Mouse (Mus musculus) limb, embryonic 14.5 days (tissue): ENCODE measurements around the gene Olfml2b. TPM values are rescaled to one million over a fixed set of nuclear protein-coding genes. Genes with fewer than 3 reads are reported as not detected.

Experiments
- ATAC-seq: fragments of 200-750 bp; cut with Nextera tagmentation; 2 replicates; pipeline ENCODE4 v1.8.0; 2017; ENCODE audit warnings: low read depth, moderate number of reproducible peaks, moderate TSS enrichment; ENCODE audit not compliant: low FRiP score
- DNase-seq: peaks from one replicate; pipeline ENCODE4 v3.0.0-alpha.2; 2015; ENCODE audit warnings: low spot score
- H3K27ac ChIP-seq: fragments of 300-500 bp; sonication (generic); replicated peaks from 2 replicates; pipeline ENCODE4 v1.5.1; 2014; ENCODE audit warnings: low read depth, mild to moderate bottlenecking, low read length, moderate library complexity, mixed read lengths
- H3K27me3 ChIP-seq: fragments of 300-500 bp; sonication (generic); 2 replicates; pipeline ENCODE4 v1.6.1; 2014; ENCODE audit warnings: low read length, mixed read lengths; ENCODE audit not compliant: control insufficient read depth, insufficient read depth
- H3K36me3 ChIP-seq: fragments of 300-500 bp; sonication (generic); 2 replicates; pipeline ENCODE4 v1.6.1; 2014; ENCODE audit warnings: mild to moderate bottlenecking, low read length, moderate library complexity, mixed read lengths; ENCODE audit not compliant: control insufficient read depth, insufficient read depth
- H3K4me1 ChIP-seq: fragments of 300-500 bp; sonication (generic); 2 replicates; pipeline ENCODE4 v1.6.1; 2014; ENCODE audit warnings: antibody characterized with exemption, low read length, mixed read lengths; ENCODE audit not compliant: control insufficient read depth, insufficient read depth
- H3K4me2 ChIP-seq: fragments of 300-500 bp; sonication (generic); replicated peaks from 2 replicates; pipeline ENCODE4 v1.6.1; 2014; ENCODE audit warnings: low read depth, mild to moderate bottlenecking, low read length, moderate library complexity; ENCODE audit not compliant: severe bottlenecking
- H3K4me3 ChIP-seq: fragments of 300-500 bp; sonication (generic); replicated peaks from 2 replicates; pipeline ENCODE4 v1.5.1; 2014; ENCODE audit warnings: low read length
- H3K9ac ChIP-seq: fragments of 300-500 bp; sonication (generic); 2 replicates; pipeline ENCODE4 v1.6.1; 2014; ENCODE audit warnings: mild to moderate bottlenecking, low read depth, low read length, moderate library complexity; ENCODE audit not compliant: severe bottlenecking
- H3K9me3 ChIP-seq: fragments of 300-500 bp; sonication (generic); 2 replicates; pipeline ENCODE4 v1.6.1; 2016; ENCODE audit warnings: low read length; ENCODE audit not compliant: control insufficient read depth
- POLR2A ChIP-seq: fragments of 200-500 bp; IDR thresholded peaks from 2 replicates; pipeline ENCODE4 v1.8.0; 2012; ENCODE audit warnings: inconsistent platforms, mild to moderate bottlenecking, moderate library complexity, borderline replicate concordance; ENCODE audit not compliant: insufficient read depth, insufficient read length; ENCODE audit errors: extremely low read depth
- WGBS: fragments of 180-500 bp; shearing (Covaris S2); extraction: QIAGEN DNeasy Blood & Tissue Kit; methylation state at CpG from one replicate; pipeline ENCODE4 v1.1.7; 2014; 5-methylcytosine and 5-hydroxymethylcytosine counted together
- polyA plus RNA-seq, 2 experiments: library from polyadenylated mRNA; depleted of rRNA in 1 of 2; stranded (reverse) in 1 of 2; unstranded in 1 of 2; fragments of >200 nt; fragmentation: Nextera tagmentation in 1 of 2; extraction: Ambion mirVana in 1 of 2; gene quantifications; 2 replicates each; pipeline versions ENCODE4 v1.2.1 to v1.2.3; 2012 to 2014

The Olfml2b gene
- polyA plus RNA-seq, 2 experiments, result 50.4 to 50.6 TPM

DNA sequence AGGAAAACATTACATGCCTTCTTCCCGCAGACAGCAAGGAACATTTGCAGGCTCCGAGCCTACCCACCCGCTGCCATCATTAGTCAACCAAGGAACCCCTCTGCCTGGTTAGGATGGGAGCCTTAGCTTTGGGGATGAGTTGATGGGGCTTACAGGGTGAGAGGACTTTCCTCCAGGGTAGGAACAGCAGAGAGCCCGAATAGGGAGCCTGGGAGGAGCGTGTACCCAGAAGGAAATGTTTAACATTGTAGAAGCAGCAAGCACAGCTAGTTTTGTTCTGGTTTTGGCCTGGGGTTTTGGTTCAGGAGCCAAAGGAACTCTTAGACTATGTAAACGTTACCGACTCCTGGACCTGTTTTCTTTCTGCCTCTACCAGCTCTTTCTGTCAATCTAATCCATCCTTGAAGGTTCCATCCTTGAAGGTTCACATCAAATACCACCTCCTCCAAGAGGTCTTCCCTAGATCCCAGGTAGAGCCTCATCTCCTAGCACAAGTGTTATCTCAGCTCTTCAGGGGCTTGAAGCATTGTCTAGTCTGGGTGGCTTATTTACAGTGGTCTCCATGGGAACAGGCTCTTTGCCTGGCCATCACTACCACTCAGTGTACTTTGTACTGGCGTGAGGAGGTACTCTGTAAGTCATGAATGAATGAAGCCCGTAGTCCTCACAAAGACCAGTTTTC is 2.4 kb downstream of the Olfml2b start:
- no peaks in the 10 kb centered on the region for H3K27me3 ChIP-seq
- DNase-seq (no peak), ATAC-seq (no peak)
- H3K4me2 ChIP-seq, result peak overlapping the region; percentile 78
- H3K4me3 ChIP-seq, result peak overlapping the region; percentile 53
- H3K9me3 ChIP-seq, result no peaks in the 10 kb centered on the region
- TF ChIP-seq POLR2A, result no peak
- peak overlapping the region; percentile 36; the same call in 1 of the 2 replicates for H3K9ac ChIP-seq
- H3K4me1 ChIP-seq, result peaks cover 22% of the 10 kb centered on the region
- WGBS, result 63% methylated on average over 9 of the region's 9 CpGs
- H3K27ac ChIP-seq, result peak overlapping the region; percentile 34; the same call in 1 of the 2 replicates
- peaks cover 3% of the 10 kb centered on the region; the same call in 1 of the 2 replicates for H3K36me3 ChIP-seq

DNA sequence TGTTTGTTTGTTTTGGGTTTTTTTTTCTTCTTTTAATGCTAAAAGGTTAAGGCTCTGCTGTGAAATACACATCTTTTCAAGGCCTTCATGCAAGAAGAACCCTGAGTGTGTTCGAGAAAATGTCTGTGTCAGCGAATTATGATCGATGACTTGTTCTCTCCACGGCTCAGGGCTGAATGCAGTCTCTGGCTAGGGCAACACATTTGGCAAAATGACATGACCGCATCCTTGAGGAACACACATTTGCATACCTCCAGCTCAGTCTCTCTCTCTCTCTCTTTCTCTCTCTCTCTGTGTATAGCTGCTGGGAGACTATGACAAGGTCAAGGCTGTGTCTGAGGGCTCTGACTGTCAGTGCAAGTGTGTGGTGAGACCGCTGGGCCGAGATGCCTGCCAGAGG is 3.0 kb downstream of the Olfml2b start:
- Histone ChIP-seq H3K27ac (no peak overlapping the region), H3K9me3 (no peaks in the 10 kb centered on the region), H3K36me3 (peaks cover 3% of the 10 kb centered on the region; the same call in 1 of the 2 replicates), H3K4me3 (no peak overlapping the region), H3K27me3 (no peaks in the 10 kb centered on the region), H3K4me1 (peaks cover 24% of the 10 kb centered on the region), H3K9ac (0 out of 2 replicates have a peak overlapping the region, but pooled peaks have one; percentile 9), H3K4me2 (peak overlapping the region; percentile 23; the same call in 1 of the 2 replicates)
- ATAC-seq (no peak), DNase-seq (no peak)
- 86% methylated on average over 7 of the region's 7 CpGs for WGBS
- TF ChIP-seq POLR2A, result no peak

DNA sequence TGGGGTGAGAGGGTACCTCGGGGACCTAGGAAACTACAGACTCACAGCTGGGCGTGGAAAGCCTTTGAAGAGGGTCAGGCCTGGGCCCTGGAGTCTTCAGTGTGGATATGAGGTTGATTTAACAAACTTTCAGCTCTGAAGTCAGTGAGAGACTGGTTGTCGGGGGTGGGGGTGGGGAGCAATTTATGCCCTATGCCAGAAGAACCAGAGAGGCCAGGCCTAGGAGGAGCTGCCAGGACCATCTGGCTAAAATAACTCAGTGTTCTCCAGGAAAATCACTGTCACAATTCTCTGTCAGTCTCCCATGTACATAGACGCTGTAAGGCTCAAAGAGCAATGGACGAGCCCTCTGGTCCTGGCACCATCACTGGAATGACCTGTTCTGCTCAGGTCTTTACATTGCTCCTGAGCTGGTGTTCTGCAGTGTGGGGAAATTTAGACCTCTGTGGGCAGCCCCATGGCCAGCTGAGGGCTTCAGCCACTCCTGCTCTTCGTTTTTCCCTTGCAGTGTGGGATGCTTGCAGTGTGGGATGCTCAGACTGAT is 3.7 kb downstream of the Olfml2b start:
- Histone ChIP-seq H3K9me3 (no peaks in the 10 kb centered on the region), H3K27me3 (no peaks in the 10 kb centered on the region), H3K9ac (0 out of 2 replicates have a peak overlapping the region, but pooled peaks have one; percentile 9), H3K4me3 (no peak overlapping the region), H3K36me3 (peaks cover 7% of the 10 kb centered on the region), H3K4me1 (peaks cover 24% of the 10 kb centered on the region), H3K4me2 (no peak overlapping the region), H3K27ac (no peak overlapping the region)
- no peak for TF ChIP-seq POLR2A
- no peak for DNase-seq
- ATAC-seq, result no peak
- 71% methylated on average over 6 of the region's 6 CpGs for WGBS

DNA sequence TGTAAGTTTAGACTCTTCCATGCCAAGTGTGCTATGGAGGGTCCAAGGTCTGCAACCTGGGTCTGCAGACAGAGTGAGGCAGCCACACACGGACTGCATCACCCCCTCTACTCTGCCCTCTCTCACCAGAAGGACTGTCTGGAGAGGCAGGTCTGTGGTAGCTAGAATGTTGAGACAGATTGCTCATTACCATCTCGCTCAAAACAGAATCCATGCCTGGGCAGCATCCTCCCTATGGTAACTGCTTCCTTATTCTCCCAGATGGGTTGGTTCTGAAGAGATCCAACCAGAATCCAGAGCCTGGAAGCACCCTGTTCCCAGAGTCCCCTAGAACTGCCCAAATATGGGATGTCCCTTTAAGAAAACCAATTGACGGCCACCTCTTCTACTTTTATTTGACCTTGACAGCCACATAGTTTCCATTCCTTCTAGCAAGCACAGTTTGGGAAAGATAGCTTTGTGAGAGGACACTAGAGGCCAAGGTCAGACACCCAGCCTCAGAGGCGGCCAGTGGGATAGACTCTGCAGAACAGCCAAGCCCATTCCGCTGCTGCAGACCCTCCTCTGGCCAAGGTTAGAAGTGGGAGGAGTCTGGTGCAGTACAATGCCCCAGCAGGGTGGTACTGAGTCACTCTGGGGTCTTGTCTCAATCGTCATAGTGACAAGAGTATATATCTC is 6.9 kb downstream of the Olfml2b start:
- H3K27me3 ChIP-seq, result no peaks in the 10 kb centered on the region
- TF ChIP-seq POLR2A, result no peak
- H3K4me2 ChIP-seq, result no peak overlapping the region
- no peak overlapping the region for H3K27ac ChIP-seq
- H3K4me1 ChIP-seq, result peaks cover 28% of the 10 kb centered on the region
- DNase-seq (no peak), ATAC-seq (no peak)
- no peak overlapping the region for H3K4me3 ChIP-seq
- H3K36me3 ChIP-seq, result peaks cover 9% of the 10 kb centered on the region
- no peaks in the 10 kb centered on the region for H3K9me3 ChIP-seq
- H3K9ac ChIP-seq, result no peak overlapping the region
- 67% methylated on average over 6 of the region's 6 CpGs for WGBS

DNA sequence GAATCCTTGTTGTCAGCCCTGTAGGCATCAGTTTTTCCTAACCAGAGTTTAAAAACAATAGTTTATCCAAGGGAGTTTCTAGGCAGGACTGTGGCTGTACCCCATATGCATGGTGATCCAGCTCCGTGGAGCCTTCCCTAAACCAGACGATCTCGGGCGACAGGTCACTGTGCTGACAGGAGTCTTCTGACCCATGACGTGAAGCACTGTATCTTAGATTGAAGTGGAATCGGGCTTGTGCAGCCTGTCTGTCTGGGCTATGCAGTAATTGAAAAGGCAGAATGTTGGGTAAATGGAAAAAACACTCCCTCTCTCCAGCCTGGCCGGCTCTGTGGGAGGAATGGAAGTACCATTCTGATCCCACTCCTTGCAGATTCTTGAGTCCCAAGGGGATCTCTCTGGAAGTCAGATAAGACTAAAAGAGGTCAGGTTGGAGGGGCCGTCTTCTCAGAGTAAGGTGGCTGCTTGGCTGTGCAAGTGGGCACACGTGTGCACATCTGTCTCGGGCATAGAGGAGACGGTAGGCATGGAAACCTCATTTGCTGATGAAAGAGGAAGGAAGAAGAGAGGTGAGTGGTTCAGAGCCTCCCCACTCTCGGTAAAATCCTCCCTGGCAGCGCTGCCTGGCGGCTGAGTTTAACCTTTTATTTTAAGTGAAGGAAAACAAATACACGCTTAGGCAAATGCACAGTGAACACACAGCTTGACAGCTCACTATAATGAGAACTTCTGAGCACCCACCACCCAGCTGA is 7.8 kb downstream of the Olfml2b start:
- ATAC-seq, result no peak
- no peak for DNase-seq
- Histone ChIP-seq H3K27ac (0 out of 2 replicates have a peak overlapping the region, but pooled peaks have one; percentile 33), H3K27me3 (no peaks in the 10 kb centered on the region), H3K4me2 (no peak overlapping the region), H3K9me3 (no peaks in the 10 kb centered on the region), H3K4me1 (peaks cover 20% of the 10 kb centered on the region), H3K36me3 (peaks cover 9% of the 10 kb centered on the region), H3K9ac (no peak overlapping the region), H3K4me3 (no peak overlapping the region)
- no peak for TF ChIP-seq POLR2A
- 68% methylated on average over 15 of the region's 15 CpGs for WGBS
